Mouse (Mus musculus) liver, embryonic 12.5 days (tissue): Measurements from ENCODE around the gene Hirip3. TPM values are rescaled to one million over a fixed set of nuclear protein-coding genes. Genes with fewer than 3 reads are reported as not detected.

Source experiments
- ATAC-seq: fragments of 200-750 bp; cut with Nextera tagmentation; 2 replicates; pipeline ENCODE4 v1.8.0; 2017; ENCODE audit warnings: moderate number of reproducible peaks, mild to moderate bottlenecking, moderate library complexity
- H3K27ac ChIP-seq: fragments of 300-500 bp; sonication (generic); 2 replicates; pipeline ENCODE4 v1.5.1; 2016; ENCODE audit warnings: mild to moderate bottlenecking
- H3K27me3 ChIP-seq: fragments of 300-500 bp; sonication (generic); replicated peaks from 2 replicates; pipeline ENCODE4 v1.6.1; 2016; ENCODE audit warnings: mild to moderate bottlenecking, moderate library complexity
- H3K36me3 ChIP-seq: fragments of 300-500 bp; sonication (generic); 2 replicates; pipeline ENCODE4 v1.6.1; 2016; ENCODE audit warnings: mild to moderate bottlenecking, moderate library complexity
- H3K4me1 ChIP-seq: fragments of 300-500 bp; sonication (generic); 2 replicates; pipeline ENCODE4 v1.6.1; 2016
- H3K4me2 ChIP-seq: fragments of 300-500 bp; sonication (generic); 2 replicates; pipeline ENCODE4 v1.6.1; 2016; ENCODE audit warnings: mild to moderate bottlenecking, moderate library complexity
- H3K4me3 ChIP-seq: fragments of 300-500 bp; sonication (generic); 2 replicates; pipeline ENCODE4 v1.5.1; 2016; ENCODE audit warnings: mild to moderate bottlenecking, moderate library complexity
- H3K9ac ChIP-seq: fragments of 300-500 bp; sonication (generic); 2 replicates; pipeline ENCODE4 v1.6.1; 2016; ENCODE audit warnings: mild to moderate bottlenecking, moderate library complexity
- H3K9me3 ChIP-seq: fragments of 300-500 bp; sonication (generic); replicated peaks from 2 replicates; pipeline ENCODE4 v1.6.1; 2016; ENCODE audit warnings: mild to moderate bottlenecking, moderate library complexity
- WGBS: fragments of 180-500 bp; shearing (Covaris S2); methylation state at CpG from one replicate; pipeline ENCODE4 v1.1.7; 2016; ENCODE audit not compliant: insufficient replicate concordance; 5-methylcytosine and 5-hydroxymethylcytosine counted together
- polyA plus RNA-seq: library from polyadenylated mRNA; unstranded; fragments of >200 nt; fragmentation: Nextera tagmentation; extraction: Ambion mirVana; gene quantifications from 2 replicates; pipeline ENCODE4 v1.2.1, GENCODE M21; 2016

Hirip3 gene
- polyA plus RNA-seq, 1 experiment from 2014 or later: 22.0 TPM

- Histone ChIP-seq H3K4me2 (peak within 1 kb of the TSS; percentile 65), H3K9me3 (no peaks in the 10 kb centered on the region), H3K36me3 (no peaks in the 10 kb centered on the region), H3K4me1 (peaks cover 6% of the 10 kb centered on the region), H3K27me3 (peaks cover 47% of the 10 kb centered on the region), H3K9ac (0 out of 2 replicates have a peak within 1 kb of the TSS, but pooled peaks have one; percentile 17), H3K27ac (no peak within 1 kb of the TSS), H3K4me3 (peak within 1 kb of the TSS; percentile 41)
- no peak for ATAC-seq
- WGBS: 47% methylated on average over 5 of the region's 5 CpGs
These were observed 30.2 kb upstream of the Hirip3 start, which contains the start of gene 4930451I11Rik for GRCm38 (mm10) chr7:126831539-126831938. Gene 4930451I11Rik (minus strand): TSS chr7:126831639.

- 1% methylated on average over 21 of the region's 21 CpGs for WGBS
- H3K36me3 ChIP-seq: no peaks in the 10 kb centered on the region
- H3K4me2 ChIP-seq: peak overlapping the region; percentile 65
- peak; percentile 76 for ATAC-seq
- H3K4me1 ChIP-seq: peaks cover 6% of the 10 kb centered on the region
- peaks cover 43% of the 10 kb centered on the region for H3K27me3 ChIP-seq
- H3K9ac ChIP-seq: 0 out of 2 replicates have a peak overlapping the region, but pooled peaks have one; percentile 17
- H3K27ac ChIP-seq: no peak overlapping the region
- no peaks in the 10 kb centered on the region for H3K9me3 ChIP-seq
- peak overlapping the region; percentile 41 for H3K4me3 ChIP-seq
These were observed 29.7 kb upstream of the Hirip3 start for GRCm38 (mm10) chr7:126832036-126832598.

GRCm38 (mm10) chr7:126833294-126833693, 28.5 kb upstream of the Hirip3 start:
- H3K9ac ChIP-seq: no peak overlapping the region
- no peak overlapping the region for H3K27ac ChIP-seq
- H3K9me3 ChIP-seq: no peaks in the 10 kb centered on the region
- H3K27me3 ChIP-seq: peaks cover 35% of the 10 kb centered on the region
- no peak for ATAC-seq
- no peak overlapping the region for H3K4me3 ChIP-seq
- peaks cover 6% of the 10 kb centered on the region for H3K4me1 ChIP-seq
- 71% methylated on average over 1 of the region's 1 CpGs for WGBS
- H3K36me3 ChIP-seq: no peaks in the 10 kb centered on the region
- H3K4me2 ChIP-seq: no peak overlapping the region

GRCm38 (mm10) chr7:126843276-126843675, 18.5 kb upstream of the Hirip3 start:
- no peak overlapping the region for H3K27ac ChIP-seq
- H3K4me1 ChIP-seq: peaks cover 11% of the 10 kb centered on the region; the same call in 1 of the 2 replicates
- H3K4me2 ChIP-seq: no peak overlapping the region
- H3K4me3 ChIP-seq: no peak overlapping the region
- 57% methylated on average over 9 of the region's 9 CpGs for WGBS
- H3K9me3 ChIP-seq: no peaks in the 10 kb centered on the region
- no peak for ATAC-seq
- no peak overlapping the region for H3K9ac ChIP-seq
- H3K27me3 ChIP-seq: peaks cover 50% of the 10 kb centered on the region
- no peaks in the 10 kb centered on the region for H3K36me3 ChIP-seq

- no peaks in the 10 kb centered on the region for H3K9me3 ChIP-seq
- H3K9ac ChIP-seq: no peak overlapping the region
- H3K4me2 ChIP-seq: no peak overlapping the region
- peaks cover 72% of the 10 kb centered on the region for H3K27me3 ChIP-seq
- WGBS: 81% methylated on average over 2 of the region's 2 CpGs
- no peaks in the 10 kb centered on the region for H3K36me3 ChIP-seq
- H3K4me3 ChIP-seq: no peak overlapping the region
- no peak overlapping the region for H3K27ac ChIP-seq
- peaks cover 14% of the 10 kb centered on the region; the same call in 1 of the 2 replicates for H3K4me1 ChIP-seq
- ATAC-seq: no peak
These were observed 16.3 kb upstream of the Hirip3 start for GRCm38 (mm10) chr7:126845516-126845915.

GRCm38 (mm10) chr7:126847116-126847420, 14.7 kb upstream of the Hirip3 start, which contains the start of gene Doc2a:
Gene Doc2a (plus strand): TSS chr7:126847416.
- no peaks in the 10 kb centered on the region for H3K9me3 ChIP-seq
- peak within 1 kb of the TSS; percentile 75 for H3K4me2 ChIP-seq
- WGBS: 32% methylated on average over 4 of the region's 4 CpGs
- H3K27ac ChIP-seq: no peak within 1 kb of the TSS
- peak within 1 kb of the TSS; percentile 49 for H3K4me3 ChIP-seq
- H3K27me3 ChIP-seq: peaks cover 79% of the 10 kb centered on the region
- no peak for ATAC-seq
- peaks cover 6% of the 10 kb centered on the region for H3K36me3 ChIP-seq
- peaks cover 14% of the 10 kb centered on the region; the same call in 1 of the 2 replicates for H3K4me1 ChIP-seq
- H3K9ac ChIP-seq: peak within 1 kb of the TSS; percentile 38

- no peaks in the 10 kb centered on the region for H3K9me3 ChIP-seq
- H3K27ac ChIP-seq: no peak overlapping the region
- 1% methylated on average over 71 of the region's 74 CpGs for WGBS
- H3K9ac ChIP-seq: peak overlapping the region; percentile 38
- H3K4me2 ChIP-seq: peak overlapping the region; percentile 75
- H3K36me3 ChIP-seq: peaks cover 12% of the 10 kb centered on the region
- peaks cover 14% of the 10 kb centered on the region; the same call in 1 of the 2 replicates for H3K4me1 ChIP-seq
- H3K4me3 ChIP-seq: peak overlapping the region; percentile 49
- peaks cover 78% of the 10 kb centered on the region for H3K27me3 ChIP-seq
- ATAC-seq: 0 out of 2 replicates have a peak, but pooled peaks have one; percentile 13
These were observed 14.1 kb upstream of the Hirip3 start for GRCm38 (mm10) chr7:126847421-126848398.

GRCm38 (mm10) chr7:126848794-126849193, 13.0 kb upstream of the Hirip3 start:
- no peaks in the 10 kb centered on the region for H3K9me3 ChIP-seq
- no peak for ATAC-seq
- no peak overlapping the region for H3K27ac ChIP-seq
- H3K27me3 ChIP-seq: peaks cover 78% of the 10 kb centered on the region
- 23% methylated on average over 10 of the region's 10 CpGs for WGBS
- H3K9ac ChIP-seq: no peak overlapping the region
- H3K4me1 ChIP-seq: peaks cover 14% of the 10 kb centered on the region; the same call in 1 of the 2 replicates
- H3K4me3 ChIP-seq: no peak overlapping the region
- H3K36me3 ChIP-seq: peaks cover 23% of the 10 kb centered on the region
- H3K4me2 ChIP-seq: no peak overlapping the region

GRCm38 (mm10) chr7:126850161-126850560, 11.6 kb upstream of the Hirip3 start:
- Histone ChIP-seq H3K9me3 (no peaks in the 10 kb centered on the region), H3K4me1 (peaks cover 14% of the 10 kb centered on the region; the same call in 1 of the 2 replicates), H3K27ac (no peak overlapping the region), H3K9ac (no peak overlapping the region), H3K36me3 (peaks cover 37% of the 10 kb centered on the region), H3K4me3 (no peak overlapping the region), H3K27me3 (peaks cover 66% of the 10 kb centered on the region), H3K4me2 (no peak overlapping the region)
- WGBS: 65% methylated on average over 6 of the region's 6 CpGs
- ATAC-seq: no peak

- H3K9ac ChIP-seq: no peak overlapping the region
- peaks cover 14% of the 10 kb centered on the region; the same call in 1 of the 2 replicates for H3K4me1 ChIP-seq
- no peak overlapping the region for H3K27ac ChIP-seq
- no peak for ATAC-seq
- peaks cover 47% of the 10 kb centered on the region for H3K36me3 ChIP-seq
- H3K9me3 ChIP-seq: no peaks in the 10 kb centered on the region
- 58% methylated on average over 12 of the region's 12 CpGs for WGBS
- H3K4me3 ChIP-seq: no peak overlapping the region
- peaks cover 57% of the 10 kb centered on the region for H3K27me3 ChIP-seq
- H3K4me2 ChIP-seq: no peak overlapping the region
These were observed 10.6 kb upstream of the Hirip3 start for GRCm38 (mm10) chr7:126851192-126851591.

GRCm38 (mm10) chr7:126853454-126853853, 8.3 kb upstream of the Hirip3 start:
- no peak overlapping the region for H3K9ac ChIP-seq
- H3K4me2 ChIP-seq: no peak overlapping the region
- peaks cover 70% of the 10 kb centered on the region for H3K36me3 ChIP-seq
- WGBS: 84% methylated on average over 5 of the region's 5 CpGs
- H3K9me3 ChIP-seq: no peaks in the 10 kb centered on the region
- ATAC-seq: no peak
- peaks cover 34% of the 10 kb centered on the region for H3K27me3 ChIP-seq
- H3K27ac ChIP-seq: no peak overlapping the region
- no peak overlapping the region for H3K4me3 ChIP-seq
- 0 out of 2 replicates have a peak, but pooled peaks cover 1% of the 10 kb centered on the region for H3K4me1 ChIP-seq

- 84% methylated on average over 3 of the region's 3 CpGs for WGBS
- peaks cover 92% of the 10 kb centered on the region for H3K36me3 ChIP-seq
- H3K27me3 ChIP-seq: peaks cover 12% of the 10 kb centered on the region
- H3K4me1 ChIP-seq: peaks cover 12% of the 10 kb centered on the region
- ATAC-seq: no peak
- no peak overlapping the region for H3K4me3 ChIP-seq
- H3K4me2 ChIP-seq: no peak overlapping the region
- no peaks in the 10 kb centered on the region for H3K9me3 ChIP-seq
- H3K27ac ChIP-seq: no peak overlapping the region
- H3K9ac ChIP-seq: no peak overlapping the region
These were observed 6.1 kb upstream of the Hirip3 start for GRCm38 (mm10) chr7:126855641-126856040.
